Mouse (Mus musculus) heart, postnatal 0 days (tissue): ENCODE measurements around the gene Mapkapk2. TPM values are rescaled to one million over a fixed set of nuclear protein-coding genes. Genes with fewer than 3 reads are reported as not detected.

Source experiments
- ATAC-seq: fragments of 200-750 bp; cut with Nextera tagmentation; 2 replicates; pipeline ENCODE4 v1.8.0; 2017; ENCODE audit warnings: low read depth, moderate number of reproducible peaks, moderate library complexity; ENCODE audit not compliant: insufficient read depth
- DNase-seq: peaks from one replicate; pipeline ENCODE4 v3.0.0-alpha.2; 2016; ENCODE audit warnings: low spot score
- H3K27ac ChIP-seq: fragments of 300-500 bp; sonication (generic); 2 replicates; pipeline ENCODE4 v1.5.1; 2014; ENCODE audit warnings: low read depth, mild to moderate bottlenecking
- H3K27me3 ChIP-seq: fragments of 300-500 bp; sonication (generic); 2 replicates; pipeline ENCODE4 v1.6.1; 2014; ENCODE audit warnings: low read length, mixed read lengths; ENCODE audit not compliant: control insufficient read depth, insufficient read depth
- H3K36me3 ChIP-seq: fragments of 300-500 bp; sonication (generic); replicated peaks from 2 replicates; pipeline ENCODE4 v1.6.1; 2014; ENCODE audit warnings: low read length, mixed read lengths; ENCODE audit not compliant: control insufficient read depth, insufficient read depth
- H3K4me1 ChIP-seq: fragments of 300-500 bp; sonication (generic); 2 replicates; pipeline ENCODE4 v1.6.1; 2014; ENCODE audit warnings: antibody characterized with exemption; ENCODE audit not compliant: control insufficient read depth, insufficient read depth
- H3K4me2 ChIP-seq: fragments of 300-500 bp; sonication (generic); 2 replicates; pipeline ENCODE4 v1.6.1; 2014; ENCODE audit warnings: low read depth, mild to moderate bottlenecking, low read length, moderate library complexity
- H3K4me3 ChIP-seq: fragments of 300-500 bp; sonication (generic); 2 replicates; pipeline ENCODE4 v1.5.1; 2014; ENCODE audit warnings: low read depth, low read length
- H3K9ac ChIP-seq: fragments of 300-500 bp; sonication (generic); replicated peaks from 2 replicates; pipeline ENCODE4 v1.6.1; 2014; ENCODE audit warnings: low read depth, low read length, mixed read lengths
- H3K9me3 ChIP-seq: fragments of 300-500 bp; sonication (generic); replicated peaks from 2 replicates; pipeline ENCODE4 v1.6.1; 2016; ENCODE audit warnings: low read length; ENCODE audit not compliant: control insufficient read depth
- CTCF ChIP-seq: IDR thresholded peaks from 2 replicates; pipeline ENCODE4 v1.5.1; 2016; ENCODE audit warnings: antibody characterized with exemption, control low read depth, low read depth
- EP300 ChIP-seq: IDR thresholded peaks from 2 replicates; pipeline ENCODE4 v1.6.1; 2016; ENCODE audit warnings: antibody characterized with exemption, low read depth
- WGBS: fragments of 180-500 bp; shearing (Covaris S2); extraction: QIAGEN DNeasy Blood & Tissue Kit; methylation state at CpG from one replicate; pipeline ENCODE4 v1.1.7; 2014; 5-methylcytosine and 5-hydroxymethylcytosine counted together
- polyA plus RNA-seq: library from polyadenylated mRNA; unstranded; fragments of >200 nt; fragmentation: Nextera tagmentation; extraction: Ambion mirVana; gene quantifications from 2 replicates; pipeline ENCODE4 v1.2.1, GENCODE M21; 2015
- total RNA-seq: library from RNA; depleted of rRNA; stranded (reverse); fragments of >200 nt; gene quantifications from 2 replicates; pipeline ENCODE4 v1.2.3, GENCODE M21; 2014; ENCODE audit warnings: low replicate concordance

Gene Mapkapk2
- total and polyA plus RNA-seq, 2 experiments from 2014 or later, result 69.9 to 302 TPM

GRCm38 (mm10) chr1:131085957-131086739 lies 11.5 kb downstream of the Mapkapk2 start:
- ATAC-seq (no peak), DNase-seq (no peak)
- Histone ChIP-seq H3K9ac (0 out of 2 replicates have a peak overlapping the region, but pooled peaks have one; percentile 27), H3K4me2 (no peak overlapping the region), H3K4me3 (no peak overlapping the region), H3K36me3 (no peaks in the 10 kb centered on the region), H3K9me3 (no peaks in the 10 kb centered on the region), H3K27ac (peak overlapping the region; percentile 15; the same call in 1 of the 2 replicates), H3K4me1 (peaks cover 94% of the 10 kb centered on the region), H3K27me3 (no peaks in the 10 kb centered on the region)
- TF ChIP-seq CTCF, result no peak
- no peak for TF ChIP-seq EP300
- WGBS, result 42% methylated on average over 4 of the region's 4 CpGs

- no peak overlapping the region for H3K27ac ChIP-seq
- H3K4me2 ChIP-seq, result no peak overlapping the region
- WGBS, result 42% methylated on average over 3 of the region's 3 CpGs
Measured at GRCm38 (mm10) chr1:131085272-131085671, 12.4 kb downstream of the Mapkapk2 start.

GRCm38 (mm10) chr1:131084289-131084688 lies 13.3 kb downstream of the Mapkapk2 start:
- DNase-seq (no peak), ATAC-seq (peak; percentile 45; the same call in 1 of the 2 replicates)
- Histone ChIP-seq H3K4me1 (peaks cover 94% of the 10 kb centered on the region), H3K36me3 (no peaks in the 10 kb centered on the region), H3K9ac (no peak overlapping the region), H3K27ac (peak overlapping the region; percentile 47), H3K9me3 (no peaks in the 10 kb centered on the region), H3K4me2 (peak overlapping the region; percentile 37), H3K4me3 (no peak overlapping the region), H3K27me3 (no peaks in the 10 kb centered on the region)
- TF ChIP-seq CTCF (no peak), EP300 (no peak)
- 20% methylated on average over 8 of the region's 8 CpGs for WGBS

More at GRCm38 (mm10) chr1:131085272-131085671, 12.4 kb downstream of the Mapkapk2 start:
- H3K27me3 ChIP-seq, result no peaks in the 10 kb centered on the region
- no peaks in the 10 kb centered on the region for H3K9me3 ChIP-seq
- ATAC-seq, result no peak
- DNase-seq, result no peak
- H3K4me1 ChIP-seq, result peaks cover 94% of the 10 kb centered on the region
- TF ChIP-seq EP300 (no peak), CTCF (no peak)
- no peaks in the 10 kb centered on the region for H3K36me3 ChIP-seq
- H3K4me3 ChIP-seq, result no peak overlapping the region
- no peak overlapping the region for H3K9ac ChIP-seq

DNA sequence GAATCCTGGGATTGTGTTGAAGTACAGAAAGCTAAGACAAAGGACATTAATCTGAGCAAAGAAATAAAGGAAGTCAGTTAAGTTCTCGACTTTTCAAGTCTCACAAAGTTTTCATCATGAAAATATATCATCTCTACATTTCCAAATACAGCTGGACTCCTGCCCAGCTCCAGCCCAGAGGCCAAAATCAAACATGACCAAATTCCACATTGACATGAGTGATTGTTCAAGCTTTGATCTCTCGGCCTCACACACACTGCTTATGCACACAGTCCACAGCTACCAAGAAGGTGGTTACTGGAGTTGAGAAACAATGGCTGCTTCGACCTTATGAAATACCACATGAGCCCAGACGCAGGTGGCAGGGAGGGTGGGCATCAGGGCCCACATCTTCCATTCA lies 14.0 kb downstream of the Mapkapk2 start:
- Histone ChIP-seq H3K9me3 (no peaks in the 10 kb centered on the region), H3K4me2 (peak overlapping the region; percentile 22; the same call in 1 of the 2 replicates), H3K27me3 (no peaks in the 10 kb centered on the region), H3K36me3 (no peaks in the 10 kb centered on the region), H3K27ac (peak overlapping the region; percentile 47), H3K9ac (peak overlapping the region; percentile 13; the same call in 1 of the 2 replicates), H3K4me3 (no peak overlapping the region), H3K4me1 (peaks cover 94% of the 10 kb centered on the region)
- ATAC-seq (no peak), DNase-seq (no peak)
- 23% methylated on average over 4 of the region's 4 CpGs for WGBS
- TF ChIP-seq CTCF (no peak), EP300 (no peak)

- Histone ChIP-seq H3K4me3 (no peak overlapping the region), H3K4me2 (no peak overlapping the region), H3K9ac (no peak overlapping the region), H3K36me3 (no peaks in the 10 kb centered on the region), H3K27ac (peak overlapping the region; percentile 47), H3K9me3 (no peaks in the 10 kb centered on the region), H3K4me1 (peaks cover 92% of the 10 kb centered on the region), H3K27me3 (no peaks in the 10 kb centered on the region)
- ATAC-seq (no peak), DNase-seq (no peak)
- 35% methylated on average over 5 of the region's 5 CpGs for WGBS
- TF ChIP-seq CTCF, result no peak
- no peak for TF ChIP-seq EP300
Measured at GRCm38 (mm10) chr1:131083122-131083521, 14.5 kb downstream of the Mapkapk2 start.

- TF ChIP-seq CTCF (no peak), EP300 (no peak)
- Histone ChIP-seq H3K9ac (no peak overlapping the region), H3K4me3 (no peak overlapping the region), H3K4me1 (peaks cover 88% of the 10 kb centered on the region), H3K27me3 (no peaks in the 10 kb centered on the region), H3K4me2 (no peak overlapping the region), H3K9me3 (no peaks in the 10 kb centered on the region), H3K36me3 (no peaks in the 10 kb centered on the region), H3K27ac (no peak overlapping the region)
- WGBS, result 76% methylated on average over 1 of the region's 1 CpGs
- ATAC-seq, result no peak
- no peak for DNase-seq
Measured at GRCm38 (mm10) chr1:131080686-131081085, 16.9 kb downstream of the Mapkapk2 start.
